Mouse (Mus musculus) lung, embryonic 15.5 days (tissue): ENCODE measurements around the gene Apobr. TPM values are rescaled to one million over a fixed set of nuclear protein-coding genes. Genes with fewer than 3 reads are reported as not detected.

Experiments
- ATAC-seq: fragments of 200-750 bp; cut with Nextera tagmentation; 2 replicates; pipeline ENCODE4 v1.8.0; 2017; ENCODE audit warnings: moderate number of reproducible peaks, borderline replicate concordance; ENCODE audit not compliant: low FRiP score, low TSS enrichment; ENCODE audit errors: extremely low read depth
- H3K27ac ChIP-seq: fragments of 300-500 bp; sonication (generic); 2 replicates; pipeline ENCODE4 v1.5.1; 2015; ENCODE audit warnings: moderate library complexity, mild to moderate bottlenecking, inconsistent platforms
- H3K27me3 ChIP-seq: fragments of 300-500 bp; sonication (generic); 2 replicates; pipeline ENCODE4 v1.6.1; 2015; ENCODE audit warnings: inconsistent platforms
- H3K36me3 ChIP-seq: fragments of 300-500 bp; sonication (generic); 2 replicates; pipeline ENCODE4 v1.6.1; 2015; ENCODE audit warnings: inconsistent platforms
- H3K4me1 ChIP-seq: fragments of 300-500 bp; sonication (generic); 2 replicates; pipeline ENCODE4 v1.6.1; 2015; ENCODE audit warnings: inconsistent platforms
- H3K4me2 ChIP-seq: fragments of 300-500 bp; sonication (generic); 2 replicates; pipeline ENCODE4 v1.6.1; 2015; ENCODE audit warnings: inconsistent platforms, mild to moderate bottlenecking, moderate library complexity
- H3K4me3 ChIP-seq: fragments of 300-500 bp; sonication (generic); 2 replicates; pipeline ENCODE4 v1.5.1; 2015; ENCODE audit warnings: mild to moderate bottlenecking, inconsistent platforms
- H3K9ac ChIP-seq: fragments of 300-500 bp; sonication (generic); 2 replicates; pipeline ENCODE4 v1.6.1; 2015; ENCODE audit warnings: inconsistent platforms
- H3K9me3 ChIP-seq: fragments of 300-500 bp; sonication (generic); 2 replicates; pipeline ENCODE4 v1.6.1; 2016; ENCODE audit warnings: inconsistent platforms
- WGBS: fragments of 180-500 bp; shearing (Covaris S2); methylation state at CpG from one replicate; pipeline ENCODE4 v1.1.7; 2015; 5-methylcytosine and 5-hydroxymethylcytosine counted together
- polyA plus RNA-seq: library from polyadenylated mRNA; unstranded; fragments of >200 nt; fragmentation: Nextera tagmentation; extraction: Ambion mirVana; gene quantifications from 2 replicates; pipeline ENCODE4 v1.2.1, GENCODE M21; 2015

Apobr gene
- polyA plus RNA-seq, 1 experiment from 2014 or later: 1.1 TPM

DNA sequence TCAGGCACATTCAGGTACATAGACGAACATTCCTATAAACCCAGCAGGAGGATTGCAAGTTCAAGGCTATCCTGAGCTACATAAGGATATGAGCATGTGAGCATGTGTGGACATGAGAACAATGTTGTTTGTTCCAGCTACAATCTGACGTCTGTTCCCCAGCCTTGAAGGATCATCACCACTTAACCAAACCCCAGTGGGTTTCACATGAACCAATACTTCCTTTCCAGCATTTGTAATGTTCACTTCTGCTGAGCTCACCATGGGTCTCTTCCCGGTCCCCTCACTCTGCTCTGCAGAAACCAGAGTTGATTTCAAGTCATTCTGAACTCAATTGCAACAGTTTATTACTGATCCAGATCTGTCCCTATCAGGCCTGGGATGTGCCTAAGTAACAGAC is 17.9 kb downstream of the Apobr start:
- H3K9ac ChIP-seq: no peak overlapping the region
- ATAC-seq: no peak
- no peak overlapping the region for H3K4me3 ChIP-seq
- no peaks in the 10 kb centered on the region for H3K27me3 ChIP-seq
- H3K9me3 ChIP-seq: no peaks in the 10 kb centered on the region
- H3K4me2 ChIP-seq: no peak overlapping the region
- no peak overlapping the region for H3K27ac ChIP-seq
- 74% methylated on average over 3 of the region's 3 CpGs for WGBS
- no peaks in the 10 kb centered on the region for H3K36me3 ChIP-seq
- H3K4me1 ChIP-seq: peaks cover 13% of the 10 kb centered on the region

DNA sequence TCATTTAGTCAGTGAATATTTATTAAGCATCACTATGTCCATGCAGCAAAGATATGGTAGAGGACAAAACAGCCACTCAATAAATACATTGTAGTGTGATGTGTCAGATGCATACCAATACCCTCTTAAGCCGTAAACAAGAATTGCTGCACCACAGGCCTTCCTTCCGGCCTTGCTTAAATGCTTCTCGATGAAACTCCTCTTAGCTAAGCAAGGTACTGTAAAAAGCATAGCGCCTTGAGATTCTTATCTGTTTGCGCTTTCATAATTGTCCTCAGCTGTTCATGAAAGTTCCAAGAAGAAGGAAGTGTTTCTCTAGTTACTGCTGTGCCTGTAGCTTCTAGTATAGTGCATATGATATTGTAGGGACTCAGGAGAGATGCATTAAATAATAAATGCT is 21.9 kb downstream of the Apobr start:
- no peak overlapping the region for H3K4me3 ChIP-seq
- H3K27me3 ChIP-seq: no peaks in the 10 kb centered on the region
- peaks cover 13% of the 10 kb centered on the region for H3K4me1 ChIP-seq
- no peaks in the 10 kb centered on the region for H3K9me3 ChIP-seq
- ATAC-seq: no peak
- 63% methylated on average over 5 of the region's 5 CpGs for WGBS
- H3K36me3 ChIP-seq: no peaks in the 10 kb centered on the region
- H3K27ac ChIP-seq: peak overlapping the region; percentile 23; the same call in 1 of the 2 replicates
- H3K9ac ChIP-seq: no peak overlapping the region
- no peak overlapping the region for H3K4me2 ChIP-seq

DNA sequence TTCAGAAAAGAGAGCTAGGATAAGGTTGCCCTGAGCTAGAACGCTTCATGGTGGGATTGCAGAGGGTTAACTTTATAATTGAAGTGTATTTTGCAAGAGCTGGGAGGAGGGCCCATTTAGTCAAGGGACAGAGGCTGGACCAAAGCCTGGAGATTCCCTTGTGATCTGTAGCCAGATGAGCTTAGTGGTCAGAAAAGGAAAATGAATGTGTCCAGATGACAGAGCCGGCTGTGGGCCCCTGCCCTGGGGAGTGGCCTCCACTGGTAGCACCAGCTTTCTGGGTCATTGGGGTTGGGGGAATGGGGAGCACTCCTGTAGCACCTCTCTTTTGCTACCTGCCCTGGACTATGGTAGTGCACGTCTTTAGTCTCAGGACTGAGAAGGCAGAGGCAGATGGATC is 22.3 kb downstream of the Apobr start:
- no peaks in the 10 kb centered on the region for H3K27me3 ChIP-seq
- peak overlapping the region; percentile 23; the same call in 1 of the 2 replicates for H3K27ac ChIP-seq
- WGBS: 46% methylated on average over 3 of the region's 3 CpGs
- H3K9ac ChIP-seq: no peak overlapping the region
- ATAC-seq: peak; percentile 80; the same call in 1 of the 2 replicates
- H3K4me1 ChIP-seq: peaks cover 13% of the 10 kb centered on the region
- no peak overlapping the region for H3K4me2 ChIP-seq
- no peaks in the 10 kb centered on the region for H3K36me3 ChIP-seq
- H3K4me3 ChIP-seq: no peak overlapping the region
- H3K9me3 ChIP-seq: no peaks in the 10 kb centered on the region

DNA sequence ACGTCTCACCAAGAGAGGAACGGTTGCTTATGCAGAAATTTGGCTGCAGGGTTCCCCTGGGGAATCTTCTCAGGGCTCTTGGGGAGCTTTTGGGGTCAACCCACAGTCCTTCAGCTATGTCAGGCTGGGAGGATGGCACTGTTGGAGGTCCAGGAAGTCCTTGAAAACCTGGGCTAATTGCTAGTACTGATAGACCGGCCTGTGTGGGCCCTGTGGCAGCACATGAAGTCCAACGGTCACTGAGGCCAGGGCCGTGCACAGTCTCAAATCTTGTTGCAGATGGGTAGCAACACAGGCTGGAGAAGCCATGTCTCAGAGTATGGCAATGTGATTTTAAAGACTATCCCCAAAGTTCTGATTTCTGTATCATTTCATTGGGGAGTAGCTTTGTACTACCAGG is 23.1 kb downstream of the Apobr start:
- no peak overlapping the region for H3K27ac ChIP-seq

DNA sequence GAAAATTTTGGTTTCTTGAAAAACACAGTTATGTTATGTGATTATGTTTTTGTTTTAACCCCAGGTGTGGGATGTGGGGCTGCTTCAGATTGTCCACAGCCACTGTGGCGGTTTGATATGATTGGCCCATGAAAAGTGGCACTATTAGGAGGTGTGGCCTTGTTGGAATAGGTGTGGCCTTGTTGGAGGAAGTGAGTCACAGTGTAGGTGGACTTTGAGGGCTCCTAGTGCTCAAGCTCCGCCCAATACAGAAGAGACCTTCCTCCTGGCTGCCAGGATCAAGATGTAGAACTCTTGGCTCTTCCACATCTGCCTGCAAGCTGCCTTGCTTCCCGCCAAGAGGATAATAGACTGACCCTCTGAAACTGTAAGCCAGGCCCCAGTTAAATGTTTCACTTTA is 28.0 kb downstream of the Apobr start:
- 72% methylated on average over 3 of the region's 3 CpGs for WGBS
- ATAC-seq: no peak
- H3K9me3 ChIP-seq: no peaks in the 10 kb centered on the region
- no peak overlapping the region for H3K4me2 ChIP-seq
- no peaks in the 10 kb centered on the region for H3K27me3 ChIP-seq
- H3K4me1 ChIP-seq: no peaks in the 10 kb centered on the region
- no peak overlapping the region for H3K9ac ChIP-seq
- no peaks in the 10 kb centered on the region for H3K36me3 ChIP-seq
- no peak overlapping the region for H3K27ac ChIP-seq
- H3K4me3 ChIP-seq: no peak overlapping the region

More for the DNA sequence above, 23.1 kb downstream of the Apobr start:
- 79% methylated on average over 5 of the region's 5 CpGs for WGBS
- ATAC-seq: no peak
- H3K36me3 ChIP-seq: no peaks in the 10 kb centered on the region
- no peak overlapping the region for H3K4me3 ChIP-seq
- peaks cover 13% of the 10 kb centered on the region for H3K4me1 ChIP-seq
- H3K4me2 ChIP-seq: no peak overlapping the region
- H3K9me3 ChIP-seq: no peaks in the 10 kb centered on the region
- no peaks in the 10 kb centered on the region for H3K27me3 ChIP-seq
- no peak overlapping the region for H3K9ac ChIP-seq

DNA sequence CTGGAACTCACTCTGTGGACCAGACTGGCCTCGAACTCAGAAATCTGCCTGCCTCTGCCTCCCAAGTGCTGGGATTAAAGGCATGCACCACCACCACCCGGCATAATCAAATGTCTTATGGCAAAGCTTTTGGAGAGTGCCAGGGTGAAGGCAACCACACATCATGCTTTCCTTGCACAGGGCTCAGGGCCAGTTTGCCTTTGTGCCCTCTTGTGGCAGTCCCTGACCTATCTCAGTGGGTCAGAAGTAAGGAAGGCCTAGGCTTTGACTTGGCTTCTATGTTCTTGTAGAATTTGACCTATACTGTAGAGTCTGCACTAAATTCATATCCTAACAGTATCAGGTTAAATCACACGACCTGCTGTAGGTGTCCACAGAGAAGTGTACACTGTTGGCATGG is 32.0 kb downstream of the Apobr start:
- Histone ChIP-seq H3K9ac (no peak overlapping the region), H3K4me2 (no peak overlapping the region), H3K9me3 (no peaks in the 10 kb centered on the region), H3K27ac (no peak overlapping the region), H3K27me3 (no peaks in the 10 kb centered on the region), H3K4me3 (no peak overlapping the region), H3K4me1 (peaks cover 6% of the 10 kb centered on the region; the same call in 1 of the 2 replicates), H3K36me3 (no peaks in the 10 kb centered on the region)
- WGBS: 63% methylated on average over 3 of the region's 3 CpGs
- no peak for ATAC-seq

DNA sequence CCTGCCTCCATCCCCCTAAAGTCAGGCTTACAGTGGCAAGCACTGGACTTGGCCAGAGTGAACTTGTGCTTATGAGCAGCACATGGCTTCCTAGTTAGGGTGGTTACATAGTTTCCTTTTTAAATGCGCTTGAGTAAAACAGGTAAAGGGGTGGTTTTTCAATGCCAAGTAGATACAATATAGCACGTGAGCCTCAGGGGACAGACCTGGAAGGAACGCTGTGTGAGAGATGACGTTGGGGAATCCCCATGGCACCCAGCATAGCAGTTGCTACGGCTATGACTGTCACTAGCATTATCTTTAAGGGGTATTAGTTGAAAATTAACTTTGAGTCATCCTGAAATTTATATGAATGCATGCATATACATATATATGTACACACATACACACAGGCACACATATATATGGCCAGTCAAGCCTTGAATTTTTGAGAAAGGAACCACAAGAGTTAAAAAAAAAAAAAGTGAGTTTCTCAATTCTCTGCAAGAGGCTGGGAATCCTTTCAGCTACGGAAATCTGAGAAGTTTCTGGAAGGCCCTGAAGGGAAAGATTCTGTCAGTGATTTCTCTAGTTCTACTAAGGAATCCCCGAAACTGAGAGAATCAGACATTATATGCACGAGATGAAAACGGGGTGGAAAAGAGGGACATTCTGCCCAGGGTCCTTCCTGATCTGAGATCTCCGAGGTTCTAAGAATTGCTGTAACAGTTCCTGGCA is 35.0 kb downstream of the Apobr start:
- Histone ChIP-seq H3K4me1 (peaks cover 10% of the 10 kb centered on the region), H3K27me3 (no peaks in the 10 kb centered on the region), H3K9ac (no peak overlapping the region), H3K27ac (no peak overlapping the region), H3K4me2 (no peak overlapping the region), H3K9me3 (no peaks in the 10 kb centered on the region), H3K4me3 (no peak overlapping the region), H3K36me3 (no peaks in the 10 kb centered on the region)
- no peak for ATAC-seq
- 69% methylated on average over 10 of the region's 10 CpGs for WGBS

DNA sequence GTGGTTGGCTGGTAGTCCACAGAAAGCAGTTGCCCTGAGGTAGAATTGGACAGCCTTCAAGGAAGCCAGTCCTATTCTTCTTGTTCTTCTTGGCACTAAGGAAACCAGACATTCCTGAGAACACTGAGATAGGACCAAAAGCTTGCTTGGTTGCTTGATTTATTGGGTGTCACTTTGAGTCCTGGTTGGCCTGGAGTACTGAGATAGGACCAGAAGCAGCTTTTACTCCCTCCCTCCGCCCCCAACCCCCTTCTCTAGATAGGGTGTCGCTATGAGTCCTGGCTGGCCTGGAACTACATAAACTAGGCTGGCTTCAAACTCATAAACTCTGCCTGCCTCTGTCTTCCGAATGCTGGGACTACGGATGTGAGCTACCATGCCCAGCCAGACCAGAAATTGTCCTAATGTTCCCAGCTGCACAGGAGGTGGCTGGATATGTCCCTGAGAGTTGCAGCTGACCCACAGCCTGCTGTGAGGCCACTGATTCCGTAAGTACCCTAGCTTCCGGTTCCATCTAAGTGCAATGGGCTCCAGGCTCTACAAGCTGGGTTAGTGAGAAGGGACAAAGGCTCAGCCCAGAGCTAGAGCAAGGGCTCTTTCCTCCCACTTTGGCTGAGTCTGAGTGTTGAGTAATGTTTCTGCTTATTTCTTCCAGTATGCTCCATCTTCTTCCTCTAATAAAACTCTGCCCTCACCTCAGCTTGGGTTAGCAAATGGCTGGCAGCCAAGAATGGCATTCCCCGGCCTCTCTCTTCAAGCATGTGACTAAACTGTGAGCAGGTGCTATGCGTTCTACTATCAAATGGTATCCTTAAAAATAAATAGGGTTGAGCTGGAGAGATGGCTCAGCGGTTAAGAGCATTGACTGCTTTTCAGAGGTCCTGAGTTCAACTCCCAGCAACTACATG is 37.0 kb downstream of the Apobr start:
- 58% methylated on average over 9 of the region's 9 CpGs for WGBS
- ATAC-seq: no peak
- peaks cover 20% of the 10 kb centered on the region for H3K4me1 ChIP-seq
- H3K4me2 ChIP-seq: no peak overlapping the region
- peak overlapping the region; percentile 20; the same call in 1 of the 2 replicates for H3K27ac ChIP-seq
- H3K4me3 ChIP-seq: no peak overlapping the region
- no peaks in the 10 kb centered on the region for H3K27me3 ChIP-seq
- H3K9me3 ChIP-seq: no peaks in the 10 kb centered on the region
- H3K36me3 ChIP-seq: no peaks in the 10 kb centered on the region
- no peak overlapping the region for H3K9ac ChIP-seq

DNA sequence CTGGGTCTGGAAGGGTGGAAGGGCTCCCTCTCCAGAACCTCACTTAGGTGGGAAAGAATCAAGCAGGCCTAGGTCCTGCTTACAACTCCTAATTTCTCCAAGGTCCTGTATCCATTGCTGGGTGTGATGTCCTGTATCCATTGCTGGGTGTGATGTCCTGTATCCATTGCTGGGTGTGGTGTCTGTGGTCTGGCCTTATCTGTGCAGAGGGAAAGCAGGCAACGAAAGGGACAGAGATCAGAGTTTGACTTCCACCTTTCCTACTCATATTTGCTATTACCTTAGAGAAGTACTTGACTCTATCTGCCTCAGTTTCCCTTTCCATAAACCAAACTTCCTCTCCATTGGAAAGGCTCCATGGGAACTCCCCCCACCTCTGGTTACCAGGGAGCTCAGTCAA is 38.6 kb downstream of the Apobr start:
- H3K4me3 ChIP-seq: no peak overlapping the region
- H3K9me3 ChIP-seq: no peaks in the 10 kb centered on the region
- H3K27ac ChIP-seq: no peak overlapping the region
- no peaks in the 10 kb centered on the region for H3K36me3 ChIP-seq
- ATAC-seq: no peak
- peaks cover 20% of the 10 kb centered on the region for H3K4me1 ChIP-seq
- H3K27me3 ChIP-seq: no peaks in the 10 kb centered on the region
- WGBS: 76% methylated on average over 1 of the region's 1 CpGs
- H3K9ac ChIP-seq: no peak overlapping the region
- no peak overlapping the region for H3K4me2 ChIP-seq

DNA sequence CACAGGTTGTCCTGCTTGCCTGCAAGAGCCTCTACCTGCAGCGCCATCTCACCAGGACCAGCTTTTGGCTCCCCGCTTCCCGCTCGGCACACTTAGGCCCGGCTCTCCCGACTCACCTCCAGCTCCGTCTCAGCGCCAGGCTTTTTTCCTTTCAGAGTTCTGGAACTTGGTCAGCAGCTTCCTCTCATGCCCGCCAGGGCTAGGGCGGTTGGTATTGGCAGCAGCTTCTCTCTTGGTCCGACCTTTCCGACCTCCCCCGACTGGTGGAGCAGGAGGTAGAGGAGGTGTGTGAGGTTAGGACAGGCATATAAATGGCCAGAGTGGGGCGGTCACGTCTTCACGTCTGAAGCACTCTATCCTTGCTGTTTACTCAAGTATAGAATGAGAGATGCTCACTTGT is 40.0 kb downstream of the Apobr start:
- Histone ChIP-seq H3K27me3 (no peaks in the 10 kb centered on the region), H3K9me3 (no peaks in the 10 kb centered on the region), H3K36me3 (no peaks in the 10 kb centered on the region), H3K27ac (peak overlapping the region; percentile 30; the same call in 1 of the 2 replicates), H3K4me2 (peak overlapping the region; percentile 2; the same call in 1 of the 2 replicates), H3K4me3 (0 out of 2 replicates have a peak overlapping the region, but pooled peaks have one; percentile 11), H3K9ac (no peak overlapping the region), H3K4me1 (peaks cover 20% of the 10 kb centered on the region)
- no peak for ATAC-seq
- 58% methylated on average over 16 of the region's 16 CpGs for WGBS

DNA sequence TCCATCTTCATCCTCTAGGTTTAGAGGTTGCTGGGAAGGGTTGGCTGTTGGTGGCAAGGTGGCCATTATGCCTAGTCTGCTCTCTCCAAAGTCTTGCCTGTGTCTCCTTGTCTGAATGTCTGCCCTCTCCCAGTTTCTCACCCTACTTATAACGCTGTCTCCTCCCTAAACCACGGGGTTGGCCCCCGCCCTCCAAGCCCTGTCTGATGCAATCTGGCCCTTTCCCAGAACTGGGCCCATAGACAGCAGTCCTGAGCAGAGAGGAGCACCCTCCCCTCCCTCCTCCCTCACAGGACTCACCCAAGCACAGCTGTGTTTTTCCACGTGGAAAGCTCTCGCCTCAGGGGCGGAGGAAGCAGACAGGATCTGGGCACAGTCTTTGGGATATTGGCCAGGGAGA is 40.6 kb downstream of the Apobr start:
- peak; percentile 89 for ATAC-seq
- H3K27me3 ChIP-seq: no peaks in the 10 kb centered on the region
- H3K4me1 ChIP-seq: peaks cover 15% of the 10 kb centered on the region
- no peaks in the 10 kb centered on the region for H3K36me3 ChIP-seq
- no peak overlapping the region for H3K9ac ChIP-seq
- H3K4me2 ChIP-seq: peak overlapping the region; percentile 2; the same call in 1 of the 2 replicates
- 24% methylated on average over 6 of the region's 6 CpGs for WGBS
- H3K9me3 ChIP-seq: no peaks in the 10 kb centered on the region
- H3K4me3 ChIP-seq: 0 out of 2 replicates have a peak overlapping the region, but pooled peaks have one; percentile 11
- H3K27ac ChIP-seq: peak overlapping the region; percentile 30; the same call in 1 of the 2 replicates
